Mouse (Mus musculus) spleen, adult 2 months (tissue): Measurements from ENCODE around the gene Cnksr1. TPM values are rescaled to one million over a fixed set of nuclear protein-coding genes. Genes with fewer than 3 reads are reported as not detected.
A peak's percentile ranks its signal among the peaks of the same experiment; 100 is the strongest.

Source experiments
- DNase-seq, 2 experiments: peaks; one replicate each; pipeline versions ENCODE4 v3.0.0 to v3.0.0-alpha.2; 2012 to 2021; ENCODE audit warnings: low spot score in 2 of 2, low read depth in 1 of 2
- H3K27ac ChIP-seq: fragments of 200-500 bp; 2 replicates; pipeline ENCODE4 v1.5.1; 2012; ENCODE audit warnings: low read length, inconsistent platforms; ENCODE audit not compliant: insufficient read depth
- H3K27me3 ChIP-seq: fragments of 200-500 bp; 2 replicates; pipeline ENCODE4 v1.6.1; 2012; ENCODE audit warnings: mild to moderate bottlenecking, moderate library complexity, low read length, inconsistent platforms; ENCODE audit not compliant: control insufficient read depth, insufficient read depth
- H3K36me3 ChIP-seq: fragments of 200-500 bp; 2 replicates; pipeline ENCODE4 v1.6.1; 2012; ENCODE audit warnings: mild to moderate bottlenecking, low read length, inconsistent platforms; ENCODE audit not compliant: control insufficient read depth, insufficient read depth
- H3K4me1 ChIP-seq: fragments of 200-500 bp; 2 replicates; pipeline ENCODE4 v1.6.1; 2011; ENCODE audit warnings: inconsistent platforms; ENCODE audit not compliant: control insufficient read depth, insufficient read depth, insufficient read length
- H3K4me3 ChIP-seq: fragments of 200-500 bp; 2 replicates; pipeline ENCODE4 v1.5.1; 2011; ENCODE audit warnings: mild to moderate bottlenecking, inconsistent platforms; ENCODE audit not compliant: insufficient read depth, insufficient read length; ENCODE audit errors: extremely low read depth
- CTCF ChIP-seq: fragments of 200-500 bp; IDR thresholded peaks from 2 replicates; pipeline ENCODE4 v1.5.1; 2011; ENCODE audit warnings: mild to moderate bottlenecking, inconsistent platforms; ENCODE audit not compliant: insufficient read depth, insufficient read length, insufficient replicate concordance; ENCODE audit errors: extremely low read depth
- POLR2A ChIP-seq: fragments of 200-500 bp; IDR thresholded peaks from 2 replicates; pipeline ENCODE4 v1.6.1; 2011; ENCODE audit warnings: low read depth, low read length, inconsistent platforms
- WGBS: fragments of 180-500 bp; shearing (Covaris S2); methylation state at CpG from one replicate; pipeline ENCODE4 v1.1.7; 2018; 5-methylcytosine and 5-hydroxymethylcytosine counted together
- polyA plus RNA-seq: library from polyadenylated mRNA; depleted of rRNA; stranded (reverse); fragments of >200 nt; gene quantifications from 2 replicates; pipeline ENCODE4 v1.2.3, GENCODE M21; 2012; rRNA removed

Gene Cnksr1
- polyA plus RNA-seq, 1 experiment = 0.26 TPM

- H3K27me3 ChIP-seq = no peaks in the 10 kb centered on the region
- H3K4me1 ChIP-seq = peaks cover 4% of the 10 kb centered on the region; the same call in 1 of the 2 replicates
- H3K4me3 ChIP-seq = peak overlapping the region; percentile 82
- 3% methylated on average over 22 of the region's 22 CpGs for WGBS
- peak overlapping the region; percentile 65; the same call in 1 of the 2 replicates for H3K27ac ChIP-seq
- TF ChIP-seq CTCF (no peak), POLR2A (no peak)
- H3K36me3 ChIP-seq = no peaks in the 10 kb centered on the region
- DNase-seq = no peak
Observed at GRCm38 (mm10) chr4:134186268-134186667, 51.9 kb downstream of the Cnksr1 start.

DNA sequence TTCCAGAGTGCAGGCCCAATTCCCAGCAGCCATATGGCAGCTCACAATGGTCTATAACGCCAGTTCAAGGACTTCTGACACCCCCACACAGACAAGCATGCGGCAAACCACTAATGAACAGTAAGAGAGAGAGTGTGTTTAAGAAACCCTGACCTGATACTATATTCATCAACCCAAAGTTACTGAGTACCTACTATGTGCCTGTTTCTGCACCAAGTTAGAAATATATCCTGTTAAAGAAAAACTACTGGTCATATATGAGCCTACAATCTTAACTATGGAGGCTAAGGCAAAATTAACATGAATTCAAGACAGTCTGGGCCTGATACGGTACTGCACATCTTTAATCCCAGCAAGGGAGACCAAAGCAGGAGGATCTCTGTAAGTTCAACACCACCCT, 52.6 kb downstream of the Cnksr1 start:
- Histone ChIP-seq H3K36me3 (no peaks in the 10 kb centered on the region; the same call in 1 of the 2 replicates), H3K4me3 (no peak overlapping the region), H3K27ac (no peak overlapping the region)

DNA sequence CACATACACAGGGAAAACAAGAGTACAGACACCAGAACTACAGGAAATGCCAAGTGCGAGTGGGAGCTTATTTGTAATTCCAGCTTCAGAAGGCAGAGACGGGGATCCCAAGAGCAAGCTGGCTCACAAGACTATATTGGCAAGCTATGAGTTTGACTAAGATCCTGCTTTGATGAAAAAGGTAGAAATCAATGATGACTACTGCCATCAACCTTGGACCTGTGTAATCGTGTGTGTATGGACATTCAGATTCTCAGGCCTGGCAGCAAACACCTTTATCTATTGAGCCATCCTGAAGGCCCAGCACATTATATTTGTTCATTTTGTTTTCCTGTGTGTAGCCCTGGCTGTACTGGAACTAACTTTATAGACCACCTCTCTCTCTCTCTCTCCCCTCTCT, 54.5 kb downstream of the Cnksr1 start:
- Histone ChIP-seq H3K36me3 (no peaks in the 10 kb centered on the region; the same call in 1 of the 2 replicates), H3K27ac (no peak overlapping the region), H3K27me3 (no peaks in the 10 kb centered on the region), H3K4me1 (peaks cover 4% of the 10 kb centered on the region; the same call in 1 of the 2 replicates), H3K4me3 (no peak overlapping the region)
- no peak for TF ChIP-seq CTCF
- TF ChIP-seq POLR2A = no peak
- WGBS = 84% methylated on average over 3 of the region's 3 CpGs
- no peak for DNase-seq

More for the DNA sequence above, 52.6 kb downstream of the Cnksr1 start:
- no peak for TF ChIP-seq CTCF
- no peak for TF ChIP-seq POLR2A
- Histone ChIP-seq H3K4me1 (peaks cover 4% of the 10 kb centered on the region; the same call in 1 of the 2 replicates), H3K27me3 (no peaks in the 10 kb centered on the region)
- 95% methylated on average over 3 of the region's 3 CpGs for WGBS
- no peak for DNase-seq

GRCm38 (mm10) chr4:134181825-134182224, 56.4 kb downstream of the Cnksr1 start:
- DNase-seq = no peak
- Histone ChIP-seq H3K4me3 (no peak overlapping the region), H3K36me3 (no peaks in the 10 kb centered on the region; the same call in 1 of the 2 replicates), H3K4me1 (peaks cover 7% of the 10 kb centered on the region; the same call in 1 of the 2 replicates), H3K27ac (no peak overlapping the region), H3K27me3 (no peaks in the 10 kb centered on the region)
- TF ChIP-seq POLR2A (no peak), CTCF (no peak)

DNA sequence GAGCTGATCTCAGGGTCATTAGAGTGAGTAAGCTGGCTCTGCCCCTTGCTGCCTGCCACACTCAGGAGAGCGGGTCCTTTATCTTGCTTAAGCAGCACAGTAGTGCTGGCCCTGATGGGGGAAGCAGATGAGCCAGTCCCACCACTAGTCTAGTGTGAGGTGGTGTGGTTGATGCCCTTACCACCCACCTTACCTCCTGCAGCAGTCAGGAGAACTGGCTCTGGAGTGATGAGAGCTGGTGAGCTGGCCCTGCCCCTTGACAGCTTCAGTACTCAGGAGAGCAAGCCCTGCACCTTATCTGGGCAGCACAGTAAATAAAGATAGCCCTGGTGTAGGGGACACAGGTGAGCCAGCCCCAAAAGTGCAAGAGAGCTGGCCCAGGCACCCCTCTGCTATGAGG, 57.1 kb downstream of the Cnksr1 start:
- Histone ChIP-seq H3K27me3 (no peaks in the 10 kb centered on the region), H3K36me3 (peaks cover 2% of the 10 kb centered on the region; the same call in 1 of the 2 replicates), H3K4me3 (no peak overlapping the region), H3K4me1 (peaks cover 7% of the 10 kb centered on the region; the same call in 1 of the 2 replicates), H3K27ac (peak overlapping the region; percentile 13; the same call in 1 of the 2 replicates)
- no peak for DNase-seq
- WGBS = 62% methylated on average over 1 of the region's 1 CpGs
- TF ChIP-seq CTCF (no peak), POLR2A (no peak)

Other genes with a start within 250 kb of the Cnksr1 start
- 13.0 and 14.1 TPM in 2 replicates for gene Dhdds, start 237.5 kb downstream of the Cnksr1 start, polyA plus RNA-seq
- 0.11 and 0.42 TPM in 2 replicates for gene Lin28a, start 219.6 kb downstream of the Cnksr1 start, polyA plus RNA-seq
- 3.6 and 3.8 TPM in 2 replicates for gene Zfp683, start 184.6 kb downstream of the Cnksr1 start, polyA plus RNA-seq
- 4.3 and 5.3 TPM in 2 replicates for gene Crybg2, start 177.6 kb downstream of the Cnksr1 start, polyA plus RNA-seq
- 400 and 461 TPM in 2 replicates for gene Cd52, start 143.3 kb downstream of the Cnksr1 start, polyA plus RNA-seq
- 33.7 and 43.0 TPM in 2 replicates for gene Ubxn11, start 135.8 kb downstream of the Cnksr1 start, polyA plus RNA-seq
- 1,465 and 2,211 TPM in 2 replicates for gene Sh3bgrl3, start 109.6 kb downstream of the Cnksr1 start, polyA plus RNA-seq
- 15.2 and 20.8 TPM in 2 replicates for gene Cep85, start 51.3 kb downstream of the Cnksr1 start, polyA plus RNA-seq
- not detected in 2 replicates for gene Gm7534, start 35.4 kb downstream of the Cnksr1 start, polyA plus RNA-seq
- gene Catsper4, start 11.0 kb downstream of the Cnksr1 start, polyA plus RNA-seq = not detected in 2 replicates
- gene E130218I03Rik, start 5.3 kb upstream of the Cnksr1 start, polyA plus RNA-seq = not detected in 2 replicates
- gene Zfp593, start 7.2 kb upstream of the Cnksr1 start, polyA plus RNA-seq = 7.4 and 11.5 TPM in 2 replicates
- not detected in 2 replicates for gene Gm30191, start 8.5 kb upstream of the Cnksr1 start, polyA plus RNA-seq
- 6.9 and 10.2 TPM in 2 replicates for gene Grrp1, start 15.7 kb upstream of the Cnksr1 start, polyA plus RNA-seq
- gene Pdik1l, start 49.5 kb upstream of the Cnksr1 start, polyA plus RNA-seq = 3.6 and 3.9 TPM in 2 replicates
- 0.12 and 0.32 TPM in 2 replicates for gene Trim63, start 76.7 kb upstream of the Cnksr1 start, polyA plus RNA-seq
- gene Slc30a2, start 104.8 kb upstream of the Cnksr1 start, polyA plus RNA-seq = 1.5 and 4.0 TPM in 2 replicates
- 7.2 and 8.5 TPM in 2 replicates for gene Extl1, start 145.5 kb upstream of the Cnksr1 start, polyA plus RNA-seq
- 3.8 and 4.9 TPM in 2 replicates for gene Pafah2, start 157.9 kb upstream of the Cnksr1 start, polyA plus RNA-seq
- gene Stmn1, start 229.9 kb upstream of the Cnksr1 start, polyA plus RNA-seq = 13.8 and 17.1 TPM in 2 replicates